Mouse (Mus musculus) hindlimb bud, embryonic 11.5 days (tissue): ENCODE measurements at regions not wholly inside any gene's neighbourhood (a gene's known extent, or its start where the extent isn't known, plus 50 kb on each side); places are given as distances from the start of the nearest gene placed in this dataset.

Experiments used
- DNase-seq: peaks from one replicate; pipeline ENCODE4 v3.0.0-alpha.2; 2012; ENCODE audit warnings: low read depth, low spot score; ENCODE audit errors: extremely low spot score

DNA sequence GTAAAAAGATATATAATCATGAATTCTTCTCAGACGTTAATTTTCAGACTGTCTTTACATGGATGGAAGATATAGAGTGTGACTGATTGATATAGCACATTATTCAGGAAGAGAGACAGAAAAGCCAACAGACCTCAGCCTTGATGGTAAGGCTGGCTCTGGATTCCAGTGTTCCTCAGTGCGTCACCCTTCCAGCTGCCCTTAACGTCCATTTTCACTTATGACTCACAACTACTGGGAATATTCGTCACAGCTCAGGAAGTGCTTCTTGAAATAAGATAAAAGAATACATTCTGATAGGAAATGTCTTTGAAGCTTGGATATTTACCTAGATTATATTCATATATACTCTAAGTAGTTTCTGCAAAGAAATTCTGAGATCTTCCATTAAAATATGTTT lies 923.8 kb downstream of the Flrt2 start:
- no peak for DNase-seq

GRCm38 (mm10) chr12:96617226-96617625 lies 925.2 kb downstream of the Flrt2 start:
- no peak for DNase-seq
